Mouse (Mus musculus): ENCODE measurements at regions not wholly inside any gene's neighbourhood (a gene's known extent, or its start where the extent isn't known, plus 50 kb on each side); places are given as distances from the start of the nearest gene placed in this dataset.

- TF ChIP-seq EP300 (IDR thresholded peaks at IDR 0.05; ENCODE audit: low read depth) (no peak), CTCF (IDR thresholded peaks at IDR 0.05; ENCODE audit: low read depth) (no peak)
Observed at GRCm38 (mm10) chr8:117853408-117853807, 51.7 kb upstream of the Mphosph6 start.
